17 mouse cellular contexts compared by ENCODE assay signal in the genomic region with DNA sequence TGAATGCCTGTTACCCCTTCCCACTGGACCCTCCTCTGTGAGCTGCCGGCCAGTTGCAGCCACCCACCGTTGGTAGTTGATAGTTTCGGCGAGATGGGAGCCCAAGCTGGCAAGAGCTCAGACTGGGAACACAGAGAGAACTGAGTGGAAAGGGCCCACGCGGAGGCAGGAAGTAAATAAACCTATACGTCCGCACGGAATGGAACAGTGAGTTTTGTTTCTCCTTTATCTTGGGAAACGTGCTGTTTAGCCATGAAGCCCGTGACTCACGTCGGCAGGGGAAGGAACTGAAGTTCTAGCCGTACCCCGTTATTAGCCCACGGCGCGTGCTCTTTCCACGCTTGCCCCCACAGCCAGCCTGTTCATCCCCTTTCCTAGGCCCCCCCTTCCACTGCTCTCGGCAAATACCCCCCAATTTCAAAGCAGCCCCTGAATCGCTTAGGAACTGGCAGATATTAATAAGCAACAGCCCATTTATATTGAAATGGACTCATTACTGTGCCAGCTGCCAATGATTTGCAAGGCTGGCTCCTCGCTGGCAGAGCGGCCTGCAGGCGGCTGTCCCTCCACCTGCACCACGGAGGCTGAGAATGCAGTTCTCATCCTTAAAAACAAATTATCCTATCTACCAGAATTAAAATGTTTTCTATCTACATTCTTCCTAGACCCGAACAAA.
DNase-seq lines count a peak whose midpoint lies in the region; ATAC-seq lines count a peak whose summit lies in the region.
"Had no signal": no experiment of that assay in that cellular context is flagged by ENCODE, and none has a peak within 500 bp of the region (broad histone marks: within the 10 kb centered on the region; RNA-seq: fewer than 3 reads in every experiment).

No protein-coding gene starts in this region.

- ATAC-seq in heart, embryonic 12.5 days (ENCODE audit: insufficient number of reproducible peaks, low FRiP score), result no peak
- peak; percentile 62; the same call in 1 of the 2 replicates for ATAC-seq in midbrain, embryonic 13.5 days
- peak; percentile 84 for ATAC-seq in forebrain, embryonic 16.5 days
- no peak for ATAC-seq in neural tube, embryonic 13.5 days (ENCODE audit: low read depth)
- ATAC-seq: CD4-positive, CD25-positive, alpha-beta regulatory T cell, adult 4 months; Patski had no signal

- H3K4me3 ChIP-seq in heart, embryonic 12.5 days, result no peak overlapping the region
- no peak overlapping the region for H3K4me3 ChIP-seq in midbrain, embryonic 13.5 days (replicated peaks)
- no peak overlapping the region for H3K4me3 ChIP-seq in midbrain, embryonic 10.5 days
- H3K4me3 ChIP-seq in forebrain, embryonic 16.5 days (replicated peaks; ENCODE audit: low read length), result peak overlapping the region; percentile 18
- no peak overlapping the region for H3K4me3 ChIP-seq in neural tube, embryonic 13.5 days

- H3K4me2 ChIP-seq in heart, embryonic 12.5 days, result 0 out of 2 replicates have a peak overlapping the region, but pooled peaks have one; percentile 2
- peak overlapping the region; percentile 17; the same call in 1 of the 2 replicates for H3K4me2 ChIP-seq in midbrain, embryonic 13.5 days (replicated peaks)
- peak overlapping the region; percentile 47 for H3K4me2 ChIP-seq in forebrain, embryonic 16.5 days (ENCODE audit: low read length)
- peak overlapping the region; percentile 30 for H3K4me2 ChIP-seq in neural tube, embryonic 13.5 days

- 61% methylated on average over 26 of the region's 26 CpGs for WGBS in heart, embryonic 12.5 days
- 57% methylated on average over 26 of the region's 26 CpGs for WGBS in midbrain, embryonic 13.5 days
- 84% methylated on average over 26 of the region's 26 CpGs for WGBS in midbrain, embryonic 10.5 days
- 17% methylated on average over 26 of the region's 26 CpGs for WGBS in forebrain, embryonic 16.5 days
- 52% methylated on average over 26 of the region's 26 CpGs for WGBS in neural tube, embryonic 13.5 days

- H3K9ac ChIP-seq in heart, embryonic 12.5 days, result no peak overlapping the region
- H3K9ac ChIP-seq in midbrain, embryonic 13.5 days (replicated peaks), result no peak overlapping the region
- peak overlapping the region; percentile 28 for H3K9ac ChIP-seq in forebrain, embryonic 16.5 days (replicated peaks; ENCODE audit: low read depth, low read length)
- peak overlapping the region; percentile 17; the same call in 1 of the 2 replicates for H3K9ac ChIP-seq in neural tube, embryonic 13.5 days

- no peak overlapping the region for H3K27ac ChIP-seq in heart, embryonic 12.5 days (ENCODE audit: poor library complexity, severe bottlenecking)
- H3K27ac ChIP-seq in midbrain, embryonic 13.5 days, result peak overlapping the region; percentile 58
- H3K27ac ChIP-seq in midbrain, embryonic 10.5 days (replicated peaks), result no peak overlapping the region
- H3K27ac ChIP-seq in forebrain, embryonic 16.5 days (ENCODE audit: low read length), result peak overlapping the region; percentile 53
- H3K27ac ChIP-seq in neural tube, embryonic 13.5 days (replicated peaks), result peak overlapping the region; percentile 73

- intact Hi-C loops in gastrocnemius, postnatal 14 days (cut with DNase I; ENCODE audit: low total_unique reads), result no loop called here

- no peak for DNase-seq in heart, adult 11 months
- DNase-seq in midbrain, embryonic 10.5 days (ENCODE audit: low spot score), result no peak
- DNase-seq in gastrocnemius, postnatal 14 days, result no peak
- no peak for DNase-seq in thymus, postnatal 0 days (ENCODE audit: low spot score)
- DNase-seq: adrenal gland, postnatal 10 days; cerebellum, adult 9-10 months; gastrocnemius, postnatal 25 days; kidney, adult 18-20 months; liver; lung, postnatal 10 days; retina, postnatal 1 day had no signal

- H3K27me3 ChIP-seq in heart, embryonic 12.5 days (replicated peaks), result no peaks in the 10 kb centered on the region
- H3K27me3 ChIP-seq in midbrain, embryonic 13.5 days, result no peaks in the 10 kb centered on the region
- no peaks in the 10 kb centered on the region for H3K27me3 ChIP-seq in midbrain, embryonic 10.5 days (ENCODE audit: low read depth, poor library complexity, severe bottlenecking)
- no peaks in the 10 kb centered on the region for H3K27me3 ChIP-seq in forebrain, embryonic 16.5 days (replicated peaks; ENCODE audit: control insufficient read depth, insufficient read depth, low read length)
- no peaks in the 10 kb centered on the region for H3K27me3 ChIP-seq in neural tube, embryonic 13.5 days
- H3K27me3 ChIP-seq: Patski had no signal

- H3K36me3 ChIP-seq in heart, embryonic 12.5 days, result no peaks in the 10 kb centered on the region
- H3K36me3 ChIP-seq in midbrain, embryonic 13.5 days, result no peaks in the 10 kb centered on the region
- H3K36me3 ChIP-seq in midbrain, embryonic 10.5 days, result no peaks in the 10 kb centered on the region
- H3K36me3 ChIP-seq in forebrain, embryonic 16.5 days (ENCODE audit: control insufficient read depth, insufficient read depth), result no peaks in the 10 kb centered on the region
- H3K36me3 ChIP-seq in neural tube, embryonic 13.5 days, result no peaks in the 10 kb centered on the region

- H3K9me3 ChIP-seq in heart, embryonic 12.5 days (replicated peaks), result no peaks in the 10 kb centered on the region
- H3K9me3 ChIP-seq in midbrain, embryonic 13.5 days, result no peaks in the 10 kb centered on the region
- H3K9me3 ChIP-seq in midbrain, embryonic 10.5 days (replicated peaks), result no peaks in the 10 kb centered on the region
- no peaks in the 10 kb centered on the region for H3K9me3 ChIP-seq in forebrain, embryonic 16.5 days (ENCODE audit: control insufficient read depth, low read length)
- H3K9me3 ChIP-seq in neural tube, embryonic 13.5 days, result no peaks in the 10 kb centered on the region

- H3K4me1 ChIP-seq in heart, embryonic 12.5 days (replicated peaks), result peaks cover 11% of the 10 kb centered on the region
- peaks cover 46% of the 10 kb centered on the region for H3K4me1 ChIP-seq in midbrain, embryonic 13.5 days (replicated peaks)
- H3K4me1 ChIP-seq in midbrain, embryonic 10.5 days, result peaks cover 38% of the 10 kb centered on the region
- H3K4me1 ChIP-seq in forebrain, embryonic 16.5 days (replicated peaks; ENCODE audit: control insufficient read depth, insufficient read depth, low read length), result peaks cover 27% of the 10 kb centered on the region
- H3K4me1 ChIP-seq in neural tube, embryonic 13.5 days (replicated peaks), result peaks cover 41% of the 10 kb centered on the region

Comparison
In these comparisons a context has a peak if more than half of its experiments do, and no peak if none do; other contexts are left out.
1. H3K27ac ChIP-seq: peak in midbrain, embryonic 13.5 days (single experiment), forebrain, embryonic 16.5 days (single experiment) and neural tube, embryonic 13.5 days (single experiment); none in heart, embryonic 12.5 days (single experiment) and midbrain, embryonic 10.5 days (single experiment).
2. ATAC-seq: peak in midbrain, embryonic 13.5 days (single experiment) and forebrain, embryonic 16.5 days (single experiment); none in heart, embryonic 12.5 days (single experiment) and neural tube, embryonic 13.5 days (single experiment).
3. H3K9ac ChIP-seq: peak in forebrain, embryonic 16.5 days (single experiment) and neural tube, embryonic 13.5 days (single experiment); none in heart, embryonic 12.5 days (single experiment) and midbrain, embryonic 13.5 days (single experiment).
4. Peak in every context shown above with its lines, with median percentiles within 50 percentile points of each other: H3K4me2 ChIP-seq.